Mouse (Mus musculus): ENCODE measurements around the gene Mfsd11.
"Not testable (repeated sequence)": the region's sequence is repeated elsewhere in the genome, so short reads cannot be mapped to it uniquely, and the experiment has no call there.

The Mfsd11 gene

GRCm38 (mm10) chr11:116847187-116848085, 4.8 kb upstream of the Mfsd11 start:
- DNase-seq (ENCODE audit: extremely low spot score, low read depth, low spot score): no peak

GRCm38 (mm10) chr11:116848086-116848876, 4.0 kb upstream of the Mfsd11 start:
- no peak for DNase-seq (ENCODE audit: extremely low spot score, low read depth, low spot score)

GRCm38 (mm10) chr11:116848877-116849178, 3.4 kb upstream of the Mfsd11 start:
- DNase-seq (ENCODE audit: extremely low spot score, low read depth, low spot score): not testable (repeated sequence)

GRCm38 (mm10) chr11:116849587-116849986, 2.7 kb upstream of the Mfsd11 start:
- no peak for DNase-seq (ENCODE audit: extremely low spot score, low read depth, low spot score)

- no peak for DNase-seq (ENCODE audit: extremely low spot score, low read depth, low spot score)
Observed at GRCm38 (mm10) chr11:116850085-116850484, 2.2 kb upstream of the Mfsd11 start.

- no peak for DNase-seq (ENCODE audit: extremely low spot score, low read depth, low spot score)
Observed at GRCm38 (mm10) chr11:116850833-116851477, 1.3 kb upstream of the Mfsd11 start.

GRCm38 (mm10) chr11:116851576-116852290, 507 bp upstream of the Mfsd11 start:
- DNase-seq (ENCODE audit: extremely low spot score, low read depth, low spot score): no peak

GRCm38 (mm10) chr11:116852891-116853511, 761 bp downstream of the Mfsd11 start, which contains the start of gene Srsf2:
Gene Srsf2, minus strand, starts transcription at chr11:116853094.
- DNase-seq (ENCODE audit: extremely low spot score, low read depth, low spot score): no peak

- no peak for DNase-seq (ENCODE audit: extremely low spot score, low read depth, low spot score)
Observed at GRCm38 (mm10) chr11:116853512-116853928, 1.3 kb downstream of the Mfsd11 start.

- DNase-seq (ENCODE audit: extremely low spot score, low read depth, low spot score): no peak
Observed at GRCm38 (mm10) chr11:116854279-116854678, 2.0 kb downstream of the Mfsd11 start.

- no peak for DNase-seq (ENCODE audit: extremely low spot score, low read depth, low spot score)
Observed at GRCm38 (mm10) chr11:116857183-116857850, 5.1 kb downstream of the Mfsd11 start.

- DNase-seq (ENCODE audit: extremely low spot score, low read depth, low spot score): no peak
Observed at GRCm38 (mm10) chr11:116864444-116864843, 12.2 kb downstream of the Mfsd11 start.

- no peak for DNase-seq (ENCODE audit: extremely low spot score, low read depth, low spot score)
Observed at GRCm38 (mm10) chr11:116865945-116866585, 13.8 kb downstream of the Mfsd11 start.

GRCm38 (mm10) chr11:116868129-116868528, 15.9 kb downstream of the Mfsd11 start:
- no peak for DNase-seq (ENCODE audit: extremely low spot score, low read depth, low spot score)

- no peak for DNase-seq (ENCODE audit: extremely low spot score, low read depth, low spot score)
Observed at GRCm38 (mm10) chr11:116869223-116869622, 17.0 kb downstream of the Mfsd11 start.

- no peak for DNase-seq (ENCODE audit: extremely low spot score, low read depth, low spot score)
Observed at GRCm38 (mm10) chr11:116869641-116870040, 17.4 kb downstream of the Mfsd11 start.

- no peak for DNase-seq (ENCODE audit: extremely low spot score, low read depth, low spot score)
Observed at GRCm38 (mm10) chr11:116871538-116871937, 19.3 kb downstream of the Mfsd11 start.

GRCm38 (mm10) chr11:116873987-116874386, 21.7 kb downstream of the Mfsd11 start:
- no peak for DNase-seq (ENCODE audit: extremely low spot score, low read depth, low spot score)

- no peak for DNase-seq (ENCODE audit: extremely low spot score, low read depth, low spot score)
Observed at GRCm38 (mm10) chr11:116878454-116878853, 26.2 kb downstream of the Mfsd11 start.

Measured in hindlimb bud, embryonic 11.5 days (tissue).